Mouse (Mus musculus): ENCODE measurements around the gene Igbp1b. TPM values are rescaled to one million over a fixed set of nuclear protein-coding genes. Genes with fewer than 3 reads are reported as not detected.

Gene Igbp1b
- polyA plus RNA-seq (2012; rRNA removed): not detected in 2 replicates

GRCm38 (mm10) chr6:138658516-138658915 lies at the start of gene Igbp1b:
Igbp1b (minus strand) TSS chr6:138658544.

Other genes starting within 250 kb of the Igbp1b start
- gene Lmo3, start 76.6 kb downstream of the Igbp1b start, polyA plus RNA-seq (2012; rRNA removed): 0.45 and 0.94 TPM in 2 replicates

Data from ovary, adult 2 months (tissue).